Mouse (Mus musculus): ENCODE measurements at regions not wholly inside any gene's neighbourhood (a gene's known extent, or its start where the extent isn't known, plus 50 kb on each side); places are given as distances from the start of the nearest gene placed in this dataset.

DNA sequence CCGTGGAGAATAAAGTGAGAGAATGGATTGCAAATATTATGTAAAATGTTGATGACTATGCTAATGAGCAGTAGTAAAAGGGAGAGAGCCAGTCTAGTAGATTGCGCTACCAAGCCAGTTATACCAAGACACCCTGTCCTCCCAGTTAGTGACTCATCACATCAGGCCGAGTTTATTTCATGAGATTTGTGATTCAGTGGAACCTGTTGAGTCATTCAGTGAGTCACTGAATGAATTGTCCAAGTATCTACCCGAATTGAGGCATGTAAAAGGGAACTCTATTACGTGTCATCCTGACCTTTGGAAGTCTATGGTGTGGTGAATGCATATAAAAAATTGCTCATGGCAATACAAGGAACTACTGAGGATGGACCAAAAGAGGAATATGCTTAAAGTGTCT is 504.3 kb upstream of the Fam160b2 start:
- no peak for ATAC-seq (ENCODE audit: low read depth)
- H3K4me1 ChIP-seq (ENCODE audit: control insufficient read depth, insufficient read depth, low read length): no peaks in the 10 kb centered on the region
- no peaks in the 10 kb centered on the region for H3K9me3 ChIP-seq (ENCODE audit: control insufficient read depth, low read length)
- H3K27me3 ChIP-seq (ENCODE audit: control insufficient read depth, insufficient read depth, low read length): no peaks in the 10 kb centered on the region
- H3K27ac ChIP-seq (ENCODE audit: low read depth, low read length): no peak overlapping the region
- no peaks in the 10 kb centered on the region for H3K36me3 ChIP-seq (ENCODE audit: control insufficient read depth, insufficient read depth, low read length)
- 86% methylated on average over 5 of the region's 5 CpGs for WGBS
- H3K4me2 ChIP-seq (ENCODE audit: low read depth, low read length): no peak overlapping the region
- no peak overlapping the region for H3K4me3 ChIP-seq (ENCODE audit: low read depth, low read length)
- H3K9ac ChIP-seq (replicated peaks; ENCODE audit: low read depth, low read length): no peak overlapping the region

DNA sequence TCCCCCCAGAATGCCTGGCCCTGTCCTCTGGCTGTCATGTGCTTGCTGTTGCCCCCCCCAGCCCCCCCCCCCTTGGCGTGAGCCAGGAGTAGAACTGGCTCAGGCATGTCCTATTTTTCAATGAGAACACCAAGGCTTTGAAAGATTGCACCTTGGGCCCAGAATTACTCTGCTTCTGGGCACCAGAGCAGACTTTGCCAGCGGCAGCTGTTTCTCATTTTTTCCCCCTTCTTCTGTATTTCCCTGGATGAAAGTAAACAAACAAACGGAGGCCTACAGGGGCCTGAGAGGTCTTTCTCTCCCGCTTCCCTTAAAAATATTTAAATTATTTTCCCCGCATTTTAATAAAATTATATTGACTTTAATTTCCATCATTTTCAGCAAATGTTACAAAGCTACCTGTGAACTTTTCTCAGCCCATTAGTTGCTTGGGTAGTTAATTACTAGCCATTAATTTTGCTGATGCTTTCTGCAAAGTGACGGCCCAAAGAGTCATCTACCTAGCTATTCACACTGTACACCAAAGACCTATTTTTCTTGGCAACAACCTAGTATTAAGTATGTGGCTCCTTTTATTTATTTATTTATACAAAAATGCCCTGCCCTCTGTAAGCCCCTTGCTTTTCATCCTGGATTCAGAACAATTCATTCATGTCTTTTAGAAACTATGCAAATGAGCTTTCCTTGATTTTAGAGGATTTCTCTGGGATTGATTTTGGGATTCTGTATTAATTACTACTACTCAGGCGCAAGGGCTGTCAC is 496.2 kb upstream of the Fam160b2 start:
- no peaks in the 10 kb centered on the region for H3K4me1 ChIP-seq (ENCODE audit: control insufficient read depth, insufficient read depth, low read length)
- no peaks in the 10 kb centered on the region for H3K9me3 ChIP-seq (ENCODE audit: control insufficient read depth, low read length)
- H3K9ac ChIP-seq (replicated peaks; ENCODE audit: low read depth, low read length): no peak overlapping the region
- no peaks in the 10 kb centered on the region for H3K27me3 ChIP-seq (ENCODE audit: control insufficient read depth, insufficient read depth, low read length)
- no peak overlapping the region for H3K27ac ChIP-seq (ENCODE audit: low read depth, low read length)
- H3K4me3 ChIP-seq (ENCODE audit: low read depth, low read length): no peak overlapping the region
- ATAC-seq (ENCODE audit: low read depth): no peak
- no peak overlapping the region for H3K4me2 ChIP-seq (ENCODE audit: low read depth, low read length)
- H3K36me3 ChIP-seq (ENCODE audit: control insufficient read depth, insufficient read depth, low read length): no peaks in the 10 kb centered on the region
- 79% methylated on average over 7 of the region's 7 CpGs for WGBS

DNA sequence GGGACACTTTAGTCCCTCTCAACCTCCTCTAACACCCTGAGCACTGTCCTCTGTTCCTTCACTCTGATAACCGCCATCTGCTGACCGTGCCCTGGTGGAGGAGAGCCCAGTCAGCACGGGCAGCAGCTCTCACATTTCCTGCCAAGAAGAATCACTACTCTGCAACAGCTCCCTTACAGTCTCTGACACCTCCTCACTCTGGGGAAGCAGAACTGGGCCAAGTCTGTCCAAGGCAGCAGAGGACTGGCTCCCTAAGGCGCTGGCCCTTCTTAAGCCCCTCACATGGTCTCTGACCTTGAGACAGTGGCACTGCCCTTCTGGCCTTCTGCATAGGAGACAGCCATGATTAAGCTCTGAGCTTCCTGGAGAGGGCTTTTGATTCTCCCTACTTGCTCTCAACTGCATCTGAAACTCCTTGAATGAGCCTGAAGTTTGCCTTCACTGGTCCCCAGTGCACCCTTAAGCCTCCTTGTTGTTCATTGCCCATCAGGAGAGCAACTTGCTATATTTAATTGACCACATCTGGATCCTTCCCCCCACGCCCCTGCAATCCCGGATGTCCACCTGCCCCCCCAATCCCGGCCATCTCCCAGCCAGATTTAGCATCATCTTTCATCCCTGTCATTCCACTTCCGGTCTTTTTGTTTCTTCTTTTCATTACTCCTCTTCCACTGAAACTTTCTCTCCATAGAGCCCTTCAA is 493.1 kb upstream of the Fam160b2 start:
- H3K27ac ChIP-seq (ENCODE audit: low read depth, low read length): no peak overlapping the region
- WGBS: 78% methylated on average over 8 of the region's 8 CpGs
- no peak overlapping the region for H3K4me3 ChIP-seq (ENCODE audit: low read depth, low read length)
- H3K4me2 ChIP-seq (ENCODE audit: low read depth, low read length): no peak overlapping the region
- H3K27me3 ChIP-seq (ENCODE audit: control insufficient read depth, insufficient read depth, low read length): no peaks in the 10 kb centered on the region
- no peaks in the 10 kb centered on the region for H3K9me3 ChIP-seq (ENCODE audit: control insufficient read depth, low read length)
- no peak for ATAC-seq (ENCODE audit: low read depth)
- no peaks in the 10 kb centered on the region for H3K36me3 ChIP-seq (ENCODE audit: control insufficient read depth, insufficient read depth, low read length)
- no peak overlapping the region for H3K9ac ChIP-seq (replicated peaks; ENCODE audit: low read depth, low read length)
- H3K4me1 ChIP-seq (ENCODE audit: control insufficient read depth, insufficient read depth, low read length): no peaks in the 10 kb centered on the region

DNA sequence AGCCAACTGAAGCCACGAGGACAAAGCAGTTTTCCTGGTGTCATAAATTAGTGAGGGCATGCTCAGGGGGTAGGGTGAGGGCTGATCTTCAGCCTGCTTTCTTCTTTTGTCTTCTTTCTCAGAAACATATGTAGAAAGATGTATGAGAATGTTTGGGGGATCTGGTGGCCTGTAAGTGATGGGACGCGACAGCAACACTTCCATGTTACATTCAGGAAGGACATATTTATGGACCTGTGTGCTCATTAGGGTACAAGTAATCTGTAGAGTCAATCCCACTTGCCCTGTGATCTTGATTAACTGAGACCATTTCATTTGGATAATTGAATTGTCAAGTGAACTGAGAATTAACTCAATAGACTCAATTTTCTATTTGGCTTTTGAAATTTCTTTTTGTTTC is 486.1 kb upstream of the Fam160b2 start:
- WGBS: 83% methylated on average over 3 of the region's 3 CpGs
- Histone ChIP-seq H3K4me2 (ENCODE audit: low read depth, low read length) (no peak overlapping the region), H3K4me3 (ENCODE audit: low read depth, low read length) (no peak overlapping the region), H3K9ac (replicated peaks; ENCODE audit: low read depth, low read length) (no peak overlapping the region), H3K9me3 (ENCODE audit: control insufficient read depth, low read length) (no peaks in the 10 kb centered on the region), H3K4me1 (ENCODE audit: control insufficient read depth, insufficient read depth, low read length) (no peaks in the 10 kb centered on the region), H3K36me3 (ENCODE audit: control insufficient read depth, insufficient read depth, low read length) (no peaks in the 10 kb centered on the region), H3K27me3 (ENCODE audit: control insufficient read depth, insufficient read depth, low read length) (no peaks in the 10 kb centered on the region), H3K27ac (ENCODE audit: low read depth, low read length) (no peak overlapping the region)
- ATAC-seq (ENCODE audit: low read depth): no peak

DNA sequence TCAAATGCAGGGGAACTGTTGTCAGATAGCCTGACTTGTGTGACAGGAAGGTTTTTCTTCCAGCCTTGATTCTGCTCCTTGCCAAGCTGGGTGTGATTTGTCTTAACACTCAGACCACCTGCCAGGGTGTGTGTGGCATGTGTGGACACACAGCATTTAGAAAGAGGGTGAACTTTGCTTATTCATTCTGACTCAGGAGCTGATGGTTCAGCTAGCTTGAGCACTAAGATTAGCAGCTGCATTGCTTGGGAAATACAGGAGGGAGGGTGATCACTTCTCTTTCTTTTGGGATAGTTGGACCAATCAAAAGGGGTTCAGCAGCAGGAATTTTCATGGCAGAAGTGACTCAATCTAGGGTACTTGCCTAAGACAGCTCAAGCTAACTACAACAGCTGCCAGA is 482.7 kb upstream of the Fam160b2 start:
- no peak for ATAC-seq (ENCODE audit: low read depth)
- no peaks in the 10 kb centered on the region for H3K27me3 ChIP-seq (ENCODE audit: control insufficient read depth, insufficient read depth, low read length)
- no peaks in the 10 kb centered on the region for H3K9me3 ChIP-seq (ENCODE audit: control insufficient read depth, low read length)
- H3K27ac ChIP-seq (ENCODE audit: low read depth, low read length): no peak overlapping the region
- no peak overlapping the region for H3K4me3 ChIP-seq (ENCODE audit: low read depth, low read length)
- H3K4me2 ChIP-seq (ENCODE audit: low read depth, low read length): no peak overlapping the region
- H3K4me1 ChIP-seq (ENCODE audit: control insufficient read depth, insufficient read depth, low read length): no peaks in the 10 kb centered on the region
- no peaks in the 10 kb centered on the region for H3K36me3 ChIP-seq (ENCODE audit: control insufficient read depth, insufficient read depth, low read length)
- H3K9ac ChIP-seq (replicated peaks; ENCODE audit: low read depth, low read length): no peak overlapping the region

DNA sequence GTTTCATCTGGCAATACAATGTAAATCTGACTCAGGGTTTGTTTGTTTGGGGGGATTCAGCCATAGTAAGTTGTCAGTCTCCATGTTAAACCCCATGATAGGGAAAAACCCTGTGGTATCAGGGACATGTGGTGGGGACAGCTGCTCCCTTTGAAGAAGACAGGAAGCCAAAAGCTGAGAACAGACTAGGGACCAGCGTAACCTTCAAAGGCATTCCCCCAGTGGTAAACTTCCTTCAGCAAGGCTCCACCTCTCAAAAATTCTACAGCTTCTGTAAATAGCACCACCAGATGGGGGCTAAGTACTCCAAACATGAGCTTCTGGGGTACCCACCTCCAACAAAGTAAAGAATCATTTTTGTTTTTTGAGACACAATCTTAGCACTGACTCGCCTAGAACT is 476.0 kb upstream of the Fam160b2 start:
- no peak overlapping the region for H3K4me2 ChIP-seq (ENCODE audit: low read depth, low read length)
- H3K9ac ChIP-seq (replicated peaks; ENCODE audit: low read depth, low read length): no peak overlapping the region
- H3K27ac ChIP-seq (ENCODE audit: low read depth, low read length): no peak overlapping the region
- H3K9me3 ChIP-seq (ENCODE audit: control insufficient read depth, low read length): no peaks in the 10 kb centered on the region
- no peak for ATAC-seq (ENCODE audit: low read depth)
- H3K36me3 ChIP-seq (ENCODE audit: control insufficient read depth, insufficient read depth, low read length): no peaks in the 10 kb centered on the region
- WGBS: 100% methylated on average over 2 of the region's 2 CpGs
- no peaks in the 10 kb centered on the region for H3K4me1 ChIP-seq (ENCODE audit: control insufficient read depth, insufficient read depth, low read length)
- no peak overlapping the region for H3K4me3 ChIP-seq (ENCODE audit: low read depth, low read length)
- no peaks in the 10 kb centered on the region for H3K27me3 ChIP-seq (ENCODE audit: control insufficient read depth, insufficient read depth, low read length)

DNA sequence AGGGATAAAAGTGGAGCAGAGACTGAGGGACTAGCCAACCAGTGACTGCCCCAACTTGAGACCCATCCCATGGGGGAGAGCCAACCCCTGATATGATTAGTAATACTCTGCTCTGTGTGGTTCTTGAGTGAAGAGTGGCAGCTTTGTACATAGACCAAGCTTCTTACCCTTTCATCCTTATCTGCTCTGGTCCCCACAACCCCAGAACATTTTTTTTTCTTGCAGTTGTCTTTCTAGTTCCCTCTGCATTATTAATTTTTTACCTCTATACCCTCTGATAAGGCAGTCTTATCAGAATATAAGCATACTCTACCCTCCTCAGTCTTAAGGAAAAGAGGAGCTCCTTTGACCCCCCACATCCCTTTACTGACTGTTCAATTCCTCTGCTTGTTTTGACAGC is 474.4 kb upstream of the Fam160b2 start:
- Histone ChIP-seq H3K36me3 (ENCODE audit: control insufficient read depth, insufficient read depth, low read length) (no peaks in the 10 kb centered on the region), H3K4me3 (ENCODE audit: low read depth, low read length) (no peak overlapping the region), H3K9me3 (ENCODE audit: control insufficient read depth, low read length) (no peaks in the 10 kb centered on the region), H3K27me3 (ENCODE audit: control insufficient read depth, insufficient read depth, low read length) (no peaks in the 10 kb centered on the region), H3K4me1 (ENCODE audit: control insufficient read depth, insufficient read depth, low read length) (no peaks in the 10 kb centered on the region), H3K27ac (ENCODE audit: low read depth, low read length) (no peak overlapping the region), H3K9ac (replicated peaks; ENCODE audit: low read depth, low read length) (no peak overlapping the region), H3K4me2 (ENCODE audit: low read depth, low read length) (no peak overlapping the region)
- no peak for ATAC-seq (ENCODE audit: low read depth)

DNA sequence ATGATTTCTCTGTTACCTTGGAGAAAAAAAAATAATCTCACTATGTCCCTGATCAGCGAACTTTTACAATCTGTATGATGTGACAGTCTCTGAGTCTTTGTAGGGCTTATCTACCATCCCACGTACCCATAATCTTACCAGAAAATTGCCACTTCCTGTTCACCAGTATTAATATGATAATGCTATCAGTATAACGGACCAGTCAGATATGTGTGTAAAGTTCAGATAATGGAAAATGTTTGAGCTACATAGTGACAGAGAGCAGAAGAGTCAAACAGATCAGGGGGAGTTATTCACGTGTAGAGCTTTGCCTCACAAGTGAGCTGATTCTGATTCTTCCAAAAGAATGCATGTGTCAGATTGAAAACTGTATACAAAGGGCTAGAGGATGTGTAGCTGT is 466.0 kb upstream of the Fam160b2 start:
- Histone ChIP-seq H3K27ac (ENCODE audit: low read depth, low read length) (no peak overlapping the region), H3K4me2 (ENCODE audit: low read depth, low read length) (no peak overlapping the region), H3K4me3 (ENCODE audit: low read depth, low read length) (no peak overlapping the region), H3K9me3 (ENCODE audit: control insufficient read depth, low read length) (no peaks in the 10 kb centered on the region), H3K36me3 (ENCODE audit: control insufficient read depth, insufficient read depth, low read length) (no peaks in the 10 kb centered on the region), H3K4me1 (ENCODE audit: control insufficient read depth, insufficient read depth, low read length) (no peaks in the 10 kb centered on the region), H3K27me3 (ENCODE audit: control insufficient read depth, insufficient read depth, low read length) (no peaks in the 10 kb centered on the region), H3K9ac (replicated peaks; ENCODE audit: low read depth, low read length) (no peak overlapping the region)
- 85% methylated on average over 4 of the region's 4 CpGs for WGBS
- ATAC-seq (ENCODE audit: low read depth): no peak

DNA sequence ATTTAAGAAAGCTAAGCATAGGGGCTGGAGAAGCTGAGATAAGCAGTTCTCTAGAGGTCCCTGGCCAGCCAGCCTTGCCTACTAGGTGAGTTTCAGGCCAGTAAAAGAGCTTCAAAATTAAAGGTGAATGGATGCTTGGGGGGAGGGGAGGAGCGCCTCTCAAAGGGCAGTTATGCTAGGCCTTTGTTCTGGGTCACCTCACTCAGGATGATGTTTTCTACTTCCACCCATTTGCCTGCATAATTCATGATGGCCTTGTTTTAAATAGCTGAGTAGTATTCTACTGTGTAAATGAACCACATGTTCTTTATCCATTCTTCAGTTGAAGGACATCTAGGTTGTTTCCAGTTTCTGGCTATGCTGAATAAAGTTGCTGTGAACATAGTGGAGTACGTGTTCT is 457.0 kb upstream of the Fam160b2 start:
- Histone ChIP-seq H3K27me3 (ENCODE audit: control insufficient read depth, insufficient read depth, low read length) (no peaks in the 10 kb centered on the region), H3K9me3 (ENCODE audit: control insufficient read depth, low read length) (no peaks in the 10 kb centered on the region), H3K36me3 (ENCODE audit: control insufficient read depth, insufficient read depth, low read length) (no peaks in the 10 kb centered on the region), H3K4me2 (ENCODE audit: low read depth, low read length) (no peak overlapping the region), H3K27ac (ENCODE audit: low read depth, low read length) (no peak overlapping the region), H3K4me3 (ENCODE audit: low read depth, low read length) (no peak overlapping the region), H3K9ac (replicated peaks; ENCODE audit: low read depth, low read length) (no peak overlapping the region), H3K4me1 (ENCODE audit: control insufficient read depth, insufficient read depth, low read length) (0 out of 2 replicates have a peak, but pooled peaks cover 3% of the 10 kb centered on the region)
- no peak for ATAC-seq (ENCODE audit: low read depth)
- 89% methylated on average over 2 of the region's 2 CpGs for WGBS
